Mouse (Mus musculus): ENCODE measurements around the gene Hectd3. TPM values are rescaled to one million over a fixed set of nuclear protein-coding genes. Genes with fewer than 3 reads are reported as not detected.

Hectd3 gene
- polyA plus RNA-seq, 1 experiment from 2014 or later, result 14.7 TPM

Other genes starting within 250 kb of the Hectd3 start
- 34.8 and 36.1 TPM in 2 replicates for gene Toe1, start 187.7 kb upstream of the Hectd3 start, polyA plus RNA-seq (2014; fragmentation: Nextera tagmentation; extraction: Ambion mirVana)
- gene Mutyh, start 187.6 kb upstream of the Hectd3 start, polyA plus RNA-seq (2014; fragmentation: Nextera tagmentation; extraction: Ambion mirVana), result 15.5 and 17.4 TPM in 2 replicates
- 1.2 and 1.3 TPM in 2 replicates for gene Hpdl, start 173.6 kb upstream of the Hectd3 start, polyA plus RNA-seq (2014; fragmentation: Nextera tagmentation; extraction: Ambion mirVana)
- 11.1 and 13.6 TPM in 2 replicates for gene Zswim5, start 117.9 kb upstream of the Hectd3 start, polyA plus RNA-seq (2014; fragmentation: Nextera tagmentation; extraction: Ambion mirVana)
- 89.8 and 99.2 TPM in 2 replicates for gene Urod, start 904 bp upstream of the Hectd3 start, polyA plus RNA-seq (2014; fragmentation: Nextera tagmentation; extraction: Ambion mirVana)
- 48.1 and 52.5 TPM in 2 replicates for gene Eif2b3, start 24.1 kb downstream of the Hectd3 start, polyA plus RNA-seq (2014; fragmentation: Nextera tagmentation; extraction: Ambion mirVana)
- gene Ptch2, start 100.8 kb downstream of the Hectd3 start, polyA plus RNA-seq (2014; fragmentation: Nextera tagmentation; extraction: Ambion mirVana), result 3.4 and 3.9 TPM in 2 replicates
- 3.4 and 4.0 TPM in 2 replicates for gene Btbd19, start 130.4 kb downstream of the Hectd3 start, polyA plus RNA-seq (2014; fragmentation: Nextera tagmentation; extraction: Ambion mirVana)
- gene Tctex1d4, start 131.5 kb downstream of the Hectd3 start, polyA plus RNA-seq (2014; fragmentation: Nextera tagmentation; extraction: Ambion mirVana), result not detected in 2 replicates
- 42.5 and 48.9 TPM in 2 replicates for gene Plk3, start 138.6 kb downstream of the Hectd3 start, polyA plus RNA-seq (2014; fragmentation: Nextera tagmentation; extraction: Ambion mirVana)
- gene Rps8, start 160.9 kb downstream of the Hectd3 start, polyA plus RNA-seq (2014; fragmentation: Nextera tagmentation; extraction: Ambion mirVana), result 818 and 875 TPM in 2 replicates
- gene Kif2c, start 187.3 kb downstream of the Hectd3 start, polyA plus RNA-seq (2014; fragmentation: Nextera tagmentation; extraction: Ambion mirVana), result 80.0 and 85.6 TPM in 2 replicates